Mouse (Mus musculus): ENCODE data around the gene Atp8b4. TPM values are rescaled to one million over a fixed set of nuclear protein-coding genes. Genes with fewer than 3 reads are reported as not detected.

The Atp8b4 gene
- polyA plus RNA-seq, 1 experiment = 1.8 TPM

DNA sequence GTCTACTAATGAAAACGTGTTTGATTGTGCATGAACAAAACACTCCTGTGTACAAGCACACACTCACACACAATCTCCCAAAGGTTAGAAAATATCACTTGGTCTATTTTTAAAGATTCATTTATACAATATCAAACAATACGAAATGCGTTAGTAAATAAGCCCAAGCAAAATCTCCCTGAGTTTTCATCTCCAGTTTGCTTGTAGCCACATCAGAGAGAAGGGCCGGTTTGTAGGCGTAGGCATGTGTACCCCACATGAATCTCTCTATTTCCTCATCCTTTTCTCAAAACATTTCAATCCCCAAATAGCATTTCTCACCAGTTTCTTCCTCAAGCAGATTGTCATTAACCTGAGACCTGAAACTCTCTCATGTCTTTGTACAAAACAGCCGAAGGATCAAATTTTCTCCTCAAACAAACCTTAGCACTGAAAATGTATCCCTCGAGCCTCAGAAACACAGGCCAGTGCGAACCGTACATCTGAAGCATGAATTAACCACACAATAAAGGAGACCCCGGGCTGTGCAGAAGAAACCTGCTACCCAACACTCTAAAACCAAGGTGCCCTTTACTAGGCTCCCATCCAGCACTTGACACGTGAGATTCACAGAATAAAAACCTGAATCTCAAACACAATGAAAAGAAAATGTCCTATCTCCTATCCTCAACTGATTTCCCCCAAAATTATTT, 1.6 kb downstream of the Atp8b4 start:
- DNase-seq = no peak
- no peak for TF ChIP-seq CTCF (IDR thresholded peaks at IDR 0.05; ENCODE audit: insufficient read depth, low read length)
- no peak for TF ChIP-seq POLR2A (IDR thresholded peaks at IDR 0.05; ENCODE audit: borderline replicate concordance, extremely low read depth, low read depth, low read length)
- Histone ChIP-seq H3K4me3 (replicated peaks; ENCODE audit: extremely low read depth, low read depth, low read length) (no peak overlapping the region), H3K4me1 (ENCODE audit: control insufficient read depth, insufficient read depth, low read length) (no peaks in the 10 kb centered on the region; the same call in 1 of the 2 replicates)
- 77% methylated on average over 11 of the region's 11 CpGs for WGBS

DNA sequence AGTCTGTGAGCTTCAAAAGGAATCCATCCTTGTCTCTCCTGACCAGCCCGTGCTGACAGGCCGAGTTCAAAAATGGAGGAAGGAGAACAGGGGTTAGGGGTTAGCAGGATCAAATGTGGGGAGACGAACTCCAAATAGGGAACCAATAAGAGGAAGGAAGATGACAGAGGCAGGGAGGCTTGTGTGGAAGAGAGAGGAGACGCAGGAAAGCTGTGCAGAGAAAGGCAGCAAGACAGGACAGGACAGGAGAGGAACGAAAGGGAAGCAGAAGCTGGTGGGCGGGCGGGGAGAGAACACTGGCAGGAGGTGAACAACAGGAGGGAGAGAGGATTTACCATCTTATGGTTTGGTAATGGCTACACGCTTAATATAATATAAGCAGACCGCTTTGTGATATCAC, 3.6 kb downstream of the Atp8b4 start:
- H3K4me3 ChIP-seq (replicated peaks; ENCODE audit: extremely low read depth, low read depth, low read length) = no peak overlapping the region
- TF ChIP-seq POLR2A (IDR thresholded peaks at IDR 0.05; ENCODE audit: borderline replicate concordance, extremely low read depth, low read depth, low read length) (no peak), CTCF (IDR thresholded peaks at IDR 0.05; ENCODE audit: insufficient read depth, low read length) (no peak)
- H3K4me1 ChIP-seq (ENCODE audit: control insufficient read depth, insufficient read depth, low read length) = no peaks in the 10 kb centered on the region; the same call in 1 of the 2 replicates
- 74% methylated on average over 9 of the region's 9 CpGs for WGBS
- no peak for DNase-seq

DNA sequence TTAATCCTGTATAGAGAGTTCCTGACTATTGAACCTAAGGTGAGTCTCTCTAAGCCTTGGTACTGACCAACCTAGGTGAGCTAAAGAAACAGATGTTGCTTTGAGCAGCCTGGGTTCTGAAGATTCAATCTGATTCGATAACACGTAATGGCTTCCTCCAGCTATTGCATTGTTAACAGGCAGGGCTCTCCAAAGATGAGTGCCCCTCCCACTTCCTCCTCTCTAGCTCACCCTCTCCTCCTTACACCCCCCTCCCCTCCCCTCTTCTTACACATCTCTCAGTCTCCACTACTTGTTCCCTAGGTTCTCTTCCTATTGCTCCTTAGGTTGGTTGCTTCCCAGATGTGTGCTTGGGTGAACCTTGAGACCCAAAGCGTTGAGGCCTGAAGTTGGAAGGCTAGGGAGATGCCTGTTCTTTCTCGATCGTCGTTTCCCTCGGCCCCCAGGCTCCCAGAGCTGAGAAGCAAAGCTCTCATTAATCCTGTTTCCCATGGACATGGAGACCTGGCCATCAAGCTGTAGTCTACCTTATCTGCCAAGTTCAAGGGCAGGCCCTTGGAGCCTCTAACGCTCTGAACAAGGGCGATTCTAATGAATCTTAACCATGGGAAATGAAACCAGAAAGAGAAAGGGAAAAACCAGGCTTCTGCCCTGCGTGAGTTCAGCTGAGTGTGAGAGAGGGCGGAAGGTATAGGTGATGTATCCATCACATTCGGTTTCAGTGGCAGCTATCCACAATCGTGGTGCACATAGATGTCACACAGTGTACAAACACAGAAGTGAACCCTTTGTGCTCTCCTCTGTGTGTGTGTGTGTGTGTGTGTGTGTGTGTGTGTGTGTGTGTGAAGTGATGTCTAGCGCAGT, 4.4 kb downstream of the Atp8b4 start:
- DNase-seq = no peak
- TF ChIP-seq CTCF (IDR thresholded peaks at IDR 0.05; ENCODE audit: insufficient read depth, low read length) (no peak), POLR2A (IDR thresholded peaks at IDR 0.05; ENCODE audit: borderline replicate concordance, extremely low read depth, low read depth, low read length) (no peak)
- Histone ChIP-seq H3K4me1 (ENCODE audit: control insufficient read depth, insufficient read depth, low read length) (no peaks in the 10 kb centered on the region; the same call in 1 of the 2 replicates), H3K4me3 (replicated peaks; ENCODE audit: extremely low read depth, low read depth, low read length) (no peak overlapping the region)
- WGBS = 75% methylated on average over 14 of the region's 14 CpGs

DNA sequence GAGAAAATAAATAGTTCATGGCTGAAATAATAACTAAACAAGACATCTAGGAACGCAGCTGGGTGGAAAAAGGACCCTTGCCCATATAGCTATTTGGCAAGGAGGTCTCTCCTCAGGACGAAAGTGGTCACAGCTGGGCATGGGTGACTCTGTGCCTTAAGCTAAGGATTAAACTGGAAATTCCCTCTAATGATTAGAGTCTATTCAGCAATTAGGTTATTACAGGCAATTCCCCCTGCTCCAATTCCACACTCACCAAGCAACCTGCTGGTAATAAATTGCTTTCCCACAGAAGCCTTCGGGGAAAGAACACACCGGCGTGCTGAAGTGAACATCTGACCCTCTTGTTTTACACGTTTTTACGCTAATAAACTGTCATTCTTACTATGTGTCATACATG, 5.2 kb downstream of the Atp8b4 start:
- 89% methylated on average over 7 of the region's 7 CpGs for WGBS

GRCm38 (mm10) chr2:126493306-126493705, 7.2 kb downstream of the Atp8b4 start:
- WGBS = 70% methylated on average over 8 of the region's 8 CpGs

More for the DNA sequence above, 5.2 kb downstream of the Atp8b4 start:
- Histone ChIP-seq H3K4me1 (ENCODE audit: control insufficient read depth, insufficient read depth, low read length) (no peaks in the 10 kb centered on the region; the same call in 1 of the 2 replicates), H3K4me3 (replicated peaks; ENCODE audit: extremely low read depth, low read depth, low read length) (no peak overlapping the region)
- TF ChIP-seq CTCF (IDR thresholded peaks at IDR 0.05; ENCODE audit: insufficient read depth, low read length) = no peak
- TF ChIP-seq POLR2A (IDR thresholded peaks at IDR 0.05; ENCODE audit: borderline replicate concordance, extremely low read depth, low read depth, low read length) = no peak
- no peak for DNase-seq

DNA sequence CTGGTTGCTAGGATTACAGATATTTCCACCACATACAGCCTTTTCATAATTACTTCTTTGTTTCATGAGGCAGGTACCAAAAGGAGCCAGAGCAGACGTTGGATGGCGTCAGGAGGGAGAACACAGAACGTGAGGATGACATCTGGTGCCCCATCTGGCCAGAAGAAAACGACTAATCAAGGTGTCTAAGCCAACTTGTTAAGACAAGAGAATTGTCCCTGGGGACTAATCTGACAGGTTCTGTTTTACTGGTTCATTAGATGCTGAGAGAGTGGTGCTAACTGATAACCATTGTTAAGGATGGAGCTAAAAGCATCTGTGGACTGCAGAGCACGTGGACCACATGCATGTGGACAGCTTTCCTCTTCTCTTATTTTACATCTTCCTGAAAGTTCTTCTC, 7.8 kb downstream of the Atp8b4 start:
- 57% methylated on average over 5 of the region's 5 CpGs for WGBS
- TF ChIP-seq CTCF (IDR thresholded peaks at IDR 0.05; ENCODE audit: insufficient read depth, low read length) (no peak), POLR2A (IDR thresholded peaks at IDR 0.05; ENCODE audit: borderline replicate concordance, extremely low read depth, low read depth, low read length) (no peak)
- no peak overlapping the region for H3K4me3 ChIP-seq (replicated peaks; ENCODE audit: extremely low read depth, low read depth, low read length)
- no peak for DNase-seq
- no peaks in the 10 kb centered on the region; the same call in 1 of the 2 replicates for H3K4me1 ChIP-seq (ENCODE audit: control insufficient read depth, insufficient read depth, low read length)

More at GRCm38 (mm10) chr2:126493306-126493705, 7.2 kb downstream of the Atp8b4 start:
- no peak for DNase-seq
- TF ChIP-seq POLR2A (IDR thresholded peaks at IDR 0.05; ENCODE audit: borderline replicate concordance, extremely low read depth, low read depth, low read length) = no peak
- TF ChIP-seq CTCF (IDR thresholded peaks at IDR 0.05; ENCODE audit: insufficient read depth, low read length) = no peak
- Histone ChIP-seq H3K4me3 (replicated peaks; ENCODE audit: extremely low read depth, low read depth, low read length) (no peak overlapping the region), H3K4me1 (ENCODE audit: control insufficient read depth, insufficient read depth, low read length) (no peaks in the 10 kb centered on the region; the same call in 1 of the 2 replicates)

GRCm38 (mm10) chr2:126491446-126491845, 9.0 kb downstream of the Atp8b4 start:
- H3K4me3 ChIP-seq (replicated peaks; ENCODE audit: extremely low read depth, low read depth, low read length) = no peak overlapping the region
- 60% methylated on average over 4 of the region's 4 CpGs for WGBS
- no peak for DNase-seq
- no peak for TF ChIP-seq POLR2A (IDR thresholded peaks at IDR 0.05; ENCODE audit: borderline replicate concordance, extremely low read depth, low read depth, low read length)
- TF ChIP-seq CTCF (IDR thresholded peaks at IDR 0.05; ENCODE audit: insufficient read depth, low read length) = no peak
- no peaks in the 10 kb centered on the region; the same call in 1 of the 2 replicates for H3K4me1 ChIP-seq (ENCODE audit: control insufficient read depth, insufficient read depth, low read length)

DNA sequence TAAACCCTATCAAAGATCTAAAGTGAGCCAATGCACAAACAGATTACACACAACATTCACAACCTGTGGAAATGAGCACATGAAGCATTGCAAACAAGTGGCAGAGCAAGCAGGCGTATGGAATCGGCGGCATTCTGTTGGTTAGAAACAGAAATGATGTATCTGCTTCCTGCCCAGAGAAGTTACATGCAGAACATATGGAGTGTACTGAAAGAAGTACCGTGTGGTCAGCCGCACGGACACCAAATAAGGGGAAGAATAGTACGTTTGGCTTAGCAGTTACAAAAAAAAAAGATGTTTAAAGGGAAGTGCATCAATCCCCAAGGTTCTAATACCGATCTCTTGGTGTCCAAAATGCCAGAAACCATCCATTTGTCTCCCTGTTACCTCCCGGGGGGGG, 9.9 kb downstream of the Atp8b4 start:
- 74% methylated on average over 9 of the region's 9 CpGs for WGBS
- H3K4me1 ChIP-seq (ENCODE audit: control insufficient read depth, insufficient read depth, low read length) = no peaks in the 10 kb centered on the region
- DNase-seq = no peak
- TF ChIP-seq CTCF (IDR thresholded peaks at IDR 0.05; ENCODE audit: insufficient read depth, low read length) = no peak
- no peak overlapping the region for H3K4me3 ChIP-seq (replicated peaks; ENCODE audit: extremely low read depth, low read depth, low read length)

DNA sequence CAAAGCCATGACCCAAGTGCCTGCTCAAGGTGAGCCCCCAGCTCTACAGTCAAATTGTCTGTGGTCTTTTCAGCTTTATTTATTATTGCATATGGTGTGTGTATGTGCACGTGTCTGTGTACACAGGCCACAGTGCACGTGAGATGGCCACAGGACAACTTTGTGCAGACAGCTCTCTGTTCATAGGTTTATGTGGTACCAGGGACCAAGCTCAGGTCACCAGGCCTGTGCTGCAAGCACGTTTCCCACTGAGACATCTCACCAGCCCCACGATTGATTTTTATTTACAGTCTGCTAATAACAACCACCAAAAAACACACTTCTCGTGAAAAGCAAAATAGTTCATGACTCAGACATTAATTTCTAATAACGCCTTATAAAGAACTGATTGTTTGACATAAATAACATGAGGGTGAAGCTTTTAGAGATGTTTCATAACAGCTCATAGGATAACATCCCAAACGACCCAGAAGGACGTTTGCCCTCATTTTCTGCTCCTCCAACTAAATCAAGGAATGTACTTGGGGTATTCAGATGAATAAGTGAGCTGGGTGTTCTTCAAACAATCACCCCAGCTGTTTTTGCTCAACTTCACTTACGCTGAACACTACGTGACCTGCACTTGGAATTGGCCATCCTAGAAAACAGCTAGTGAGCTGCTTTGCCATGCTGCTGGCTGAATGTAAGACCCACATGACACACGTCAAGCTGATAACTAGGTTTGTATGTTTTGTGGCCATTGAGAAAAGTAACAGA, 15.0 kb downstream of the Atp8b4 start:
- no peak for DNase-seq
- Histone ChIP-seq H3K4me1 (ENCODE audit: control insufficient read depth, insufficient read depth, low read length) (no peaks in the 10 kb centered on the region), H3K4me3 (replicated peaks; ENCODE audit: extremely low read depth, low read depth, low read length) (no peak overlapping the region)
- WGBS = 65% methylated on average over 11 of the region's 11 CpGs
- TF ChIP-seq CTCF (IDR thresholded peaks at IDR 0.05; ENCODE audit: insufficient read depth, low read length) = no peak
- no peak for TF ChIP-seq POLR2A (IDR thresholded peaks at IDR 0.05; ENCODE audit: borderline replicate concordance, extremely low read depth, low read depth, low read length)
